Mouse (Mus musculus): ENCODE measurements around the gene Rrh. TPM values are rescaled to one million over a fixed set of nuclear protein-coding genes. Genes with fewer than 3 reads are reported as not detected.

The Rrh gene
- total RNA-seq (2023) = 3.1 to 4.5 TPM (median 3.8 TPM) in 4 replicates

DNA sequence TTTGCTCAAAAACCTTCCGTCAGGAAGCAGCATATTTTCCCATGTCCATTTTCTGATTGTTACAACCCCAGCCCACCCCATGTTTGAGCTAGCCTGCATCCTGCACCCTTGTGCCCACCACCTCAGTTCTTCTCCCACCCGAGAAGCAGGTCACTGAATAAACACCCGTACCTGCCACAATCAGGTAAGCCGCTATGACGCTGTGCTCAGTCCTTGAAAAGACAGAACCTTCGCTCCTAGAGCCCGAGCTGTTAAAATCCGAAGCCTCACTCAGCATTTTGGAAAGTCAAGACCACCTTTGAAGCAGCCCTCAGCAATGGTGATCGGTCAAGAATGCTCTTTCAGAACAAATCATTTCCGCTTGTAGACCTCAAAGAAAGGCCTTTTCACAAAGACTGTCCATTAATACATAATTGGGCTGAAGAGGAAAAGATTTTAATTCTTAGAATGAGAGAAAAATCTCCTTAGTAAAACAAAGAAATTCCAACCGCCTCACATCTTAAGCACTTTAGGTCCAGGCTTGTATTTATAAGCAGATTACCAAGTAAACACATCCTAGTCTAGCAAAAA, at the start of gene Rrh:
TSS of gene Rrh (minus strand) at position 382 of the 570 bp plus-strand sequence.

DNA sequence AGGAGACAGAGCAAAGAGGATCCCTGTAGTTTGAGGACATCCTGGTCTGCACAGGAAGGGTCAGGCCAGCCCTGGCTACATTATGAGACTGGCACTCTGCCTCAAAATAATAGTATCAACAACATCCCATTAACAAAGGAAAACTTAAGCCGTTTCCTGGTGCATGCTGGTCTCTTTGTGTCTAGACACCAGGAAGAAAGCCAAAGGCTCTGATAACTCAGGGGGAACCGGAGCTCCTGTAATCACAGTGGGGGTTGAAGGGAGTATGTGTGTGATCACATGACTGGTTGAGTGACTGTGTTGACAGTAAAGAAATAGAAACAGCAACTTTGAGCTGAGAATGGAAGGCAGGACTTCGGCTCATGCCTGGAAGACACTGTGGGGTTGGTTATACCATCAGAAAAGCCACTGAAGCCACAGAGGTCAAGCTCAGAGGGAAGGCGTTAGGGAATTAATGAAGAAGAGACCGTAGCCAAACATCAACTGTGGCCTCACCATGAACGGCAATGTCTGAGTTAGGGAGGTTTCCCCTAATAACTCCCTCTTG, 13.1 kb upstream of the Rrh start, which contains the start of gene Cfi:
TSS of gene Cfi (plus strand) at position 497 of the 547 bp plus-strand sequence.

DNA sequence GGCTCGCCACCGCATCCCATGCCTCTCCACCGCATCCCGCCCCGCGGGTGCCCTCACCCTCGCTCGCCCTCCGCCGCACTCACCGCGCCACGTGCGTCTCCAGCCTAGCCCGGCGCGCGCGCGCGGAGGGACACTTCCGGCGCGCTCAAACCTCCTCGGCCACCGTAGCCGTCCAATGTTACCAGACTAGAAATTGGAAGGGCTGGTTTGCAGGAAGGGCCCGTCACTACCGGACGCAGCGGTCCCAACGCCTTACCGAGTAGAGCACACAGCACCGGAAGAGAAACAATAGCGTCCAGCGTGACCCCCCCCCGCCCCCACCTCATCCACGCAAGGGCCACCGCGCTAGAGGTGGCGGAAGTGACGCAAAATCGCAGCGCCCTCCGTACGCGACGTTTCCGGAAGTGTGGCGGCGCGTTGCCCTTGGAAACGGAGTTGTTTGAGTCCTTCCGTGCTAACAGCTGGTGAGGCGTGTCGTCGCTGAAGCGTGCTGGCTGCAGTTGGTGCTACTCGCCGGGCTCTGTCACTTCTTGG, 8.7 kb upstream of the Rrh start, which contains the start of gene Gar1:
TSS of gene Gar1 (minus strand) at position 362 of the 534 bp plus-strand sequence.

DNA sequence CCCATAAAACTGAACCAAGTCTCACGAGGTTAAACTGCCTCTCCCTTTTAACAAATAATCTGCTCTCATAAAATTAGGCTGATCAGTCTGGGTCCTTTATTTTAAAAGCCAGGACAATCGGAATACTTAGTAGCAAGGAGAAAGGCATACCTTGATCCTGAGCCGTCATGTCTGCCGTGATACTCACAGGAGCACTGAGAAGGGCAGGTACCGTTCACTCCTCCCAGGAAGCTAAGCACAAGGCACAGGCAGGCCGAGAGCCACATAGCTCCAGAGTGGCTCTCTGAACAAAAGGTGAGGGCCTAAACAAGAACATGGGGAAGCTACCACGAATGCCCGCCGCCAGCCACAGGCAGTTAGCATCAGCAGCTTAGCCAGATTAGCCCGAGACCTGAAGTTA, 18.6 kb downstream of the Rrh start, which contains the start of gene Lrit3:
TSS of gene Lrit3 (minus strand) at position 266 of the 400 bp plus-strand sequence.

DNA sequence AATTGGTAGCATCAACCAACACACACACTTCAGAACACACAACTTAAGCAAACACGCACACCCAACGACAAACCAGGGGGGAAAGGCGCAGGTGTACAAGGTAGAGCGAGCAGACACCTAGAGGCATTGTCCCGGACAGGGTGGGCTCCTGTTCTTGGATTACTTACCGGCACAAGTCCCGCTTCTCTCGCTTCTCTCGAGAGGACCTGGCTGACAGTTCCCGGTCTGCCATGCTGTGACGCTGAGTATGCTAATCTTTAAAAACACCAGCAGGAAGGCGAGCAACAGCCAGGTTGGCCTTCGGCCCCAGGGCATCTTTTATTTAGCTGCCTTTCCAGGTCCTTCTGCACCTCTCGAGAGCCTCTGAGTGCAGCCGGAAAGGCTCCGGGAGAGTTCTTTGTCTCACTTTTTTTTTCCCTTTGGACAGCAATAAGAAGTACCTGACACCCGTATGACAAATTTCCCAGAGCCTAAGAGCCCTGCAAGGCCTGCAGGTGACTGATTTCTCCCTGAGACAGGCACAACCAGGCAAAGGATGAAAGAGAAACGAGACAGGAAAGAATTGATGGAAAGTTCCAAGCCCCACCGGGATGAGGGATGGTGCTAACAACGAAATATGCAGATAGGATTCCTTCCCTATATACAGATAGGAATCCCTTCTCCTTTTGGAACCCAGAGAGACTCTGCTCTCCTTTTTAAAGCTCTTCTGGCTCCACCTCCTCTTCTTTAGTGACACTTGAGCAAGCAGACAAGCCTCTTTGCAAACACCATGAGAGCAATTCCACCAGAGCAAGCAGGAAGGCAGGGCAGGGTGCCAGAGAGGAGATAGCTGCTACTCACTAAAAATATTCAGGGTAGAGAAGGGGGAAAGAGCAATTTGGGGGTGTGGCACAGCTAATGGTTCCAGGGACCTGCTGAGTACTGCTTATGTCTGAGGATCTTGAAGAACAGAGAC, 67.5 kb downstream of the Rrh start, which contains the start of gene Egf:
TSS of gene Egf (minus strand) at position 667 of the 955 bp plus-strand sequence.

Other genes starting within 250 kb of the Rrh start
- 3.4 to 6.0 TPM (median 5.3 TPM) in 4 replicates for gene Egf, start 67.3 kb downstream of the Rrh start, total RNA-seq (2023)
- gene Lrit3, start 18.6 kb downstream of the Rrh start, total RNA-seq (2023) = not detected in 4 replicates
- gene Gar1, start 8.8 kb upstream of the Rrh start, total RNA-seq (2023) = 60.8 to 72.6 TPM (median 66.1 TPM) in 4 replicates
- gene Cfi, start 13.3 kb upstream of the Rrh start, total RNA-seq (2023) = not detected in 4 replicates
- 11.3 to 17.0 TPM (median 13.3 TPM) in 4 replicates for gene Pla2g12a, start 56.0 kb upstream of the Rrh start, total RNA-seq (2023)
- 23.0 to 28.2 TPM (median 26.5 TPM) in 4 replicates for gene Casp6, start 78.8 kb upstream of the Rrh start, total RNA-seq (2023)
- not detected in 4 replicates for gene Mcub, start 147.6 kb upstream of the Rrh start, total RNA-seq (2023)
- 107 to 125 TPM (median 115 TPM) in 4 replicates for gene Sec24b, start 239.0 kb upstream of the Rrh start, total RNA-seq (2023)